Mouse (Mus musculus) forebrain, embryonic 10.5 days (tissue): ENCODE data around the gene Ypel5. TPM values are rescaled to one million over a fixed set of nuclear protein-coding genes. Genes with fewer than 3 reads are reported as not detected.

Experiments used
- DNase-seq: peaks from one replicate; pipeline ENCODE4 v3.0.0-alpha.2; 2017; ENCODE audit warnings: low spot score; ENCODE audit errors: extremely low spot score
- H3K27ac ChIP-seq: fragments of 300-500 bp; sonication (generic); 2 replicates; pipeline ENCODE4 v1.5.1; 2016; ENCODE audit warnings: mild to moderate bottlenecking
- H3K27me3 ChIP-seq: fragments of 300-500 bp; sonication (generic); 2 replicates; pipeline ENCODE4 v1.6.1; 2016; ENCODE audit warnings: mild to moderate bottlenecking; ENCODE audit not compliant: poor library complexity, severe bottlenecking
- H3K36me3 ChIP-seq: fragments of 300-500 bp; sonication (generic); replicated peaks from 2 replicates; pipeline ENCODE4 v1.6.1; 2016; ENCODE audit warnings: mild to moderate bottlenecking, moderate library complexity
- H3K4me1 ChIP-seq: fragments of 300-500 bp; sonication (generic); 2 replicates; pipeline ENCODE4 v1.6.1; 2016
- H3K4me3 ChIP-seq: fragments of 300-500 bp; sonication (generic); 2 replicates; pipeline ENCODE4 v1.5.1; 2016; ENCODE audit warnings: mild to moderate bottlenecking, moderate library complexity
- H3K9me3 ChIP-seq: fragments of 300-500 bp; sonication (generic); 2 replicates; pipeline ENCODE4 v1.6.1; 2016; ENCODE audit warnings: mild to moderate bottlenecking, moderate library complexity
- WGBS: fragments of 180-500 bp; shearing (Covaris S2); methylation state at CpG from one replicate; pipeline ENCODE4 v1.1.7; 2016; 5-methylcytosine and 5-hydroxymethylcytosine counted together
- polyA plus RNA-seq: library from polyadenylated mRNA; unstranded; fragments of >200 nt; fragmentation: Nextera tagmentation; extraction: Ambion mirVana; gene quantifications from 2 replicates; pipeline ENCODE4 v1.2.1, GENCODE M21; 2016

Ypel5 gene
- polyA plus RNA-seq, 1 experiment from 2014 or later: 23.2 TPM

DNA sequence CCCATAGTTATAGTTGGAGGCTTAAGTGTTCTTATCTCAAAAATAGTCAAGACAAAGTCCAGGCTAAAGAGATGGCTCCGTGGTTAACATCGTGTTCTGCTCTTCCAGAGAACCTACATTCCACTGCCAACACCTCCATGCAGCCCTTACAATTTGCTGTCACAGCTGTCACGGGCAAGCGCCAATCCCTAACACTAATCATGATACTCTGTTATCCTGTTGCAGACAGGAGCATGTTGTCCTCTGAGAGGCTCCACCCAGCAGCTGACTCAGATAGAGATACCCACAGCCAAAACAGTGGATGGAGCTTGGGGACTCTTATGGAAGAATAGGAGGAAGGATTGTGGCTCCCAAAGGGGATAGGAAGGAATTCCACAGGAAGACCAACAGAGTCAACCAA lies 15.8 kb upstream of the Ypel5 start:
- WGBS: 74% methylated on average over 4 of the region's 4 CpGs
- DNase-seq: no peak
- H3K36me3 ChIP-seq: no peaks in the 10 kb centered on the region
- H3K27ac ChIP-seq: no peak overlapping the region
- H3K4me3 ChIP-seq: no peak overlapping the region
- 0 out of 2 replicates have a peak, but pooled peaks cover 6% of the 10 kb centered on the region for H3K4me1 ChIP-seq
- no peaks in the 10 kb centered on the region for H3K9me3 ChIP-seq
- H3K27me3 ChIP-seq: no peaks in the 10 kb centered on the region

DNA sequence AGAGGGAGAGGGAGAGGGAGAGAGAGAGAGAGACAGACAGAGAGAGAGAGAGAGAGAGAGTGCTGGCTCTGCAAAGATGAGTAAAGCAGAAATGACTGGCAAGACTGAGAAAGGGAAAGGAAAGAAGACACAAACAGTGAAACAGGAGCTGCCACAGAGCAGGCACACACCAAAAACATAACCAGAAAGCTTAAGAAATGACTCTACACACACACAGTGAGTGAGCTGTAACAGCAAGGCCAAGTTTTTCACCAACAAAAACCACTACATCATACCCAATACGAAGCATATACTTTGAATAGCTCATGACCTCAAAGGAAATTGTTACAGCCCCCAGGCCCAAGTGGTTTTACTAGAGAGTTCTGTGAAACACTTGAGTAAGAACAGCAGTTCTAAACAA lies 14.3 kb upstream of the Ypel5 start:
- no peaks in the 10 kb centered on the region for H3K36me3 ChIP-seq
- no peaks in the 10 kb centered on the region for H3K9me3 ChIP-seq
- H3K27ac ChIP-seq: no peak overlapping the region
- 49% methylated on average over 1 of the region's 1 CpGs for WGBS
- no peak for DNase-seq
- H3K27me3 ChIP-seq: no peaks in the 10 kb centered on the region
- H3K4me3 ChIP-seq: no peak overlapping the region
- 0 out of 2 replicates have a peak, but pooled peaks cover 6% of the 10 kb centered on the region for H3K4me1 ChIP-seq

DNA sequence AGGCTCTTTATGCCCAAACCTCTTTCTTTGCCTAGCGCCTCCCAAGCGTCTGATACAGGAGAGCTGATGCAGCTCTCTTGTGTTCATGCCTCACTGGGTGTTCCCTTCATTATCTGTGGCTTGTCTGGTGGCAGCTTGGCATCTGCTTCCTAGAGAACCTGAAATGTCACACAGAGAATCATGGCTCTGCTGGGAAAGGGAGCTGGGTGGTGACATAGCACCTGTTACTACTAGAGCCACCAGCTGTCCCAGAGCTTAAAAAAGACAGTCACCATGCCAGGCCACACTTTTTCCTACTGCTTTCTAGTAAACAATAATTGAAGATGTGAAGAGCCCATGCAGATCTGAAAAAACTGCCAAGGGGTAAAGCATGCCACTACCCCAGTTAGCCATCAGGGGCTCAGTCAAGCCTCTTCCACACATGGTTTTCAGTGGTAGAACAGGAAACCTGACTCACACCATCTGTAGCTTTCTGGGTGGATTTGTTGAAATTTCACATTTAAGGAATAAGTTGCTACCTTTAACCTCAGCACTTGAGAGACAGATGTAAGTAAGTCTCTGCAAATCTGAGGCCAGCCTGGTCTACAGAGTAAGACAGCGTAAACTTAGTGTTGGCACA lies 9.2 kb upstream of the Ypel5 start:
- Histone ChIP-seq H3K4me3 (no peak overlapping the region), H3K27me3 (no peaks in the 10 kb centered on the region), H3K4me1 (no peaks in the 10 kb centered on the region), H3K36me3 (no peaks in the 10 kb centered on the region), H3K9me3 (no peaks in the 10 kb centered on the region), H3K27ac (no peak overlapping the region)
- DNase-seq: no peak
- WGBS: 84% methylated on average over 3 of the region's 3 CpGs

DNA sequence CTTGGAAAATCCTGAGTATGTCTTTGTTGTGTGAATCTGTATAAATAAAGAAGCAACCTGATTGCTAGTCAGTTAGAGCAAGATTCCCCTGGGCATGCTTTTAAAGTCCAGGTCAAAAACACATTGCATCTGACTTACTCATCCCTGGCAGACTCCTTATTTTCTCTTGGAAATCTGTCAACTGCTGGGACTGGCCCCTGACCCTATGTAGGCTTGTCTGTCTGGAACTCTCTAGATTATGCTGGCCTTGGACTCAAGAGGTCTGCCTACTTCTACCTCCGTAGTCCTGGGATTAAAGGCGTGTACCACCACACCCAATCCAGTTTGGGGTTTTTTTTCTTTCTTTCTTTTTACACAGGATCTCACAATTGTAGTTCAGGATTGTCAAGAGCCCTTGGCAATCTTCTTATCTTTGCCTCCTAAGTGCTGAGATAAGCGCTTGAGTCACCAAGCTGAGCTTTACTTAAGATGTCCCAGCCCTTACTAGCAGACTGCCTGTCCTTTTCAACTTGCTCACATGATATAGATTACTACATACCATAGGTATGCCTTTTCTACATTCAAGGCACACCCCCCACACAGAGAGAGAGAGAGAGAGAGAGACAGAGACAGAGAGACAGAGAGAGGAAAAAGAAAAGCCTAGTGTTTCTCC lies 8.1 kb upstream of the Ypel5 start:
- no peak overlapping the region for H3K4me3 ChIP-seq
- no peaks in the 10 kb centered on the region for H3K9me3 ChIP-seq
- H3K4me1 ChIP-seq: no peaks in the 10 kb centered on the region
- no peaks in the 10 kb centered on the region for H3K27me3 ChIP-seq
- no peaks in the 10 kb centered on the region for H3K36me3 ChIP-seq
- DNase-seq: no peak
- WGBS: 87% methylated on average over 3 of the region's 3 CpGs
- no peak overlapping the region for H3K27ac ChIP-seq

DNA sequence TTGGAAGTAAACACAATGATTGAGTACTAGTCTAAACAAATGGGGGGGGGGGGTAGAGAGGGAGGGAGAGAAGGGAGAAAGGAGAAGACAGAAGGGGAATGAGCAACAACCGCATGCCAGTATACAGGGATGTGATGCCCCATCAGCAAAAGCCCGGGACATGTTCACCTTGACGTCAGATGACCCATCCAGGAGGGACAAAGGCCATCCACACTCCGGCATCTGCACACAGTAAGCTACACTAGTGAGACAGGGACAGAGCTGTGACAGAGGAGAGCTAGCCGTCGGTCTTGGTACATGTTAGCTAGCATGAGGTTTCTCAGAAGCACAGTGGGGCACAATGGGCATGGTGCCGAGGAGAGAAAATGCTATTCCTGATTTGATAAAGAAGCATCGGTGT lies 7.6 kb upstream of the Ypel5 start:
- no peak for DNase-seq
- no peaks in the 10 kb centered on the region for H3K36me3 ChIP-seq
- 90% methylated on average over 8 of the region's 8 CpGs for WGBS
- H3K27ac ChIP-seq: no peak overlapping the region
- no peaks in the 10 kb centered on the region for H3K4me1 ChIP-seq
- no peak overlapping the region for H3K4me3 ChIP-seq
- no peaks in the 10 kb centered on the region for H3K9me3 ChIP-seq
- H3K27me3 ChIP-seq: no peaks in the 10 kb centered on the region

DNA sequence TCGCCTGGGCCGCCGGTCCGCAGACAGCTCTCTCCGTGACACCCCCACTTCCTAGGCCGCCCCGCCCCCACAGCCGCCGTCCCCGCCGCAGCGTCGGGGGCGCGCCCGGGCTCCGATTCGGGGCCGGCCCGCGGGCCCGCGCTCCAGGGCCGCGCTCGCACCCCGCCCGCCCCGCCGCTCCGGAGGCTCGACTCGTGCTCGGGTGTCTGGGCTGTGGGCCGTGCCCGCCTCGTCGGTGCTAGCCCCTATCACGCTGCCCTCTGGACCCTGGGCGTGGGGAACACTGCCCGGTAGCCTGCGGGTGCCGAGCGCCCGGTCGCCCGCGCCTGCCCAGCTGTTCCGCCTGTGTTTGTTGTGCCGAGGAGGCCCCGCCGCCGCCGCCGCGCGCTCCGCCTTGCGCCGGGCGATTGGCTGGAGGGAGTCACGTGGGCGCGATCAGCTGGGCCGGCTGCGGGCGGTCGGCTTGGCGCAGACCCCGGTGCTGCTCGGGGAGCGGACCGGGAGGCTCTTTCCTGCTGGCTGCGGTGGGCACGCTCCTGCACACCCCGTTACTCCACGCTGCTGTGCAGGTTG lies 973 bp downstream of the Ypel5 start:
- peak; percentile 89 for DNase-seq
- Histone ChIP-seq H3K4me1 (peaks cover 11% of the 10 kb centered on the region; the same call in 1 of the 2 replicates), H3K36me3 (no peaks in the 10 kb centered on the region), H3K4me3 (peak overlapping the region; percentile 88), H3K9me3 (no peaks in the 10 kb centered on the region), H3K27ac (peak overlapping the region; percentile 94), H3K27me3 (0 out of 2 replicates have a peak, but pooled peaks cover 7% of the 10 kb centered on the region)
- under 1% methylated on average over 72 of the region's 77 CpGs for WGBS

- H3K36me3 ChIP-seq: no peaks in the 10 kb centered on the region
- H3K27ac ChIP-seq: peak overlapping the region; percentile 94
- peaks cover 11% of the 10 kb centered on the region; the same call in 1 of the 2 replicates for H3K4me1 ChIP-seq
- DNase-seq: no peak
- H3K9me3 ChIP-seq: no peaks in the 10 kb centered on the region
- 0 out of 2 replicates have a peak, but pooled peaks cover 7% of the 10 kb centered on the region for H3K27me3 ChIP-seq
- WGBS: 26% methylated on average over 8 of the region's 8 CpGs
- H3K4me3 ChIP-seq: peak overlapping the region; percentile 88
Observed at GRCm38 (mm10) chr17:72837824-72838474, 1.7 kb downstream of the Ypel5 start.

GRCm38 (mm10) chr17:72839000-72839399 lies 2.7 kb downstream of the Ypel5 start:
- Histone ChIP-seq H3K36me3 (no peaks in the 10 kb centered on the region), H3K27me3 (0 out of 2 replicates have a peak, but pooled peaks cover 7% of the 10 kb centered on the region), H3K9me3 (no peaks in the 10 kb centered on the region), H3K4me1 (peaks cover 11% of the 10 kb centered on the region; the same call in 1 of the 2 replicates), H3K4me3 (no peak overlapping the region), H3K27ac (no peak overlapping the region)
- WGBS: 82% methylated on average over 2 of the region's 2 CpGs
- no peak for DNase-seq

DNA sequence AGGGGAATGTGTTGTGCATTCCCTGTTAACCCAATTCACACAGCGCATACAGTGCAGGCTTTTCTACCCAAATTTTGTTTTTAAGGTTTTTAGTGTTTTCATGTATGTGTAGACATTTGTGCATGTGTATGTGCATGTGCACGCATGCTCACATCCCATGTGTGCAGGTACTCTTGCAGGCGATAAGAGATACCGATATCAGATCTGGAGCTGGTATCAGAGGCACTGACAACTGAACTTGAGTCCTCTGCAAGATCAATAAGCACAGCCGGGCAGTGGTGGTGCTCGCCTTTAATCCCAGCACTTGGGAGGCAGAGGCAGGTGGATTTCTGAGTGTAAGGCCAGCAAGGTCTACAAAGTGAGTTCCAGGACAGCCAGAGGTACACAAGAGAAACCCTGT lies 8.1 kb downstream of the Ypel5 start:
- Histone ChIP-seq H3K4me3 (no peak overlapping the region), H3K27ac (no peak overlapping the region), H3K4me1 (no peaks in the 10 kb centered on the region), H3K27me3 (no peaks in the 10 kb centered on the region), H3K36me3 (no peaks in the 10 kb centered on the region), H3K9me3 (no peaks in the 10 kb centered on the region)
- 96% methylated on average over 6 of the region's 6 CpGs for WGBS
- DNase-seq: no peak

GRCm38 (mm10) chr17:72844949-72845490 lies 8.8 kb downstream of the Ypel5 start:
- 85% methylated on average over 7 of the region's 7 CpGs for WGBS

GRCm38 (mm10) chr17:72845521-72845920 lies 9.3 kb downstream of the Ypel5 start:
- Histone ChIP-seq H3K4me1 (no peaks in the 10 kb centered on the region), H3K4me3 (no peak overlapping the region), H3K27me3 (no peaks in the 10 kb centered on the region), H3K9me3 (no peaks in the 10 kb centered on the region), H3K36me3 (no peaks in the 10 kb centered on the region), H3K27ac (no peak overlapping the region)
- no peak for DNase-seq

More at GRCm38 (mm10) chr17:72844949-72845490, 8.8 kb downstream of the Ypel5 start:
- H3K36me3 ChIP-seq: no peaks in the 10 kb centered on the region
- no peaks in the 10 kb centered on the region for H3K4me1 ChIP-seq
- no peak overlapping the region for H3K27ac ChIP-seq
- H3K9me3 ChIP-seq: no peaks in the 10 kb centered on the region
- no peak for DNase-seq
- no peak overlapping the region for H3K4me3 ChIP-seq
- no peaks in the 10 kb centered on the region for H3K27me3 ChIP-seq

GRCm38 (mm10) chr17:72855298-72855697 lies 19.0 kb downstream of the Ypel5 start:
- no peaks in the 10 kb centered on the region for H3K9me3 ChIP-seq
- H3K4me3 ChIP-seq: no peak overlapping the region
- WGBS: 84% methylated on average over 1 of the region's 1 CpGs
- H3K27ac ChIP-seq: no peak overlapping the region
- no peaks in the 10 kb centered on the region for H3K4me1 ChIP-seq
- no peaks in the 10 kb centered on the region for H3K27me3 ChIP-seq
- DNase-seq: no peak
- no peaks in the 10 kb centered on the region for H3K36me3 ChIP-seq
